Mouse (Mus musculus) olfactory bulb, adult 2 months (tissue): ENCODE data around the gene P4ha1.
"Not testable (repeated sequence)": the region's sequence is repeated elsewhere in the genome, so short reads cannot be mapped to it uniquely, and the experiment has no call there.

Source experiments
- CTCF ChIP-seq: fragments of 200-500 bp; IDR thresholded peaks from 2 replicates; pipeline ENCODE4 v1.5.1; 2012; ENCODE audit warnings: low read depth, mild to moderate bottlenecking, low read length, moderate library complexity; ENCODE audit not compliant: insufficient read depth
- POLR2A ChIP-seq: fragments of 200-500 bp; IDR thresholded peaks from 2 replicates; pipeline ENCODE4 v1.6.1; 2012; ENCODE audit warnings: mild to moderate bottlenecking, low read depth, low read length, moderate library complexity; ENCODE audit not compliant: insufficient read depth

DNA sequence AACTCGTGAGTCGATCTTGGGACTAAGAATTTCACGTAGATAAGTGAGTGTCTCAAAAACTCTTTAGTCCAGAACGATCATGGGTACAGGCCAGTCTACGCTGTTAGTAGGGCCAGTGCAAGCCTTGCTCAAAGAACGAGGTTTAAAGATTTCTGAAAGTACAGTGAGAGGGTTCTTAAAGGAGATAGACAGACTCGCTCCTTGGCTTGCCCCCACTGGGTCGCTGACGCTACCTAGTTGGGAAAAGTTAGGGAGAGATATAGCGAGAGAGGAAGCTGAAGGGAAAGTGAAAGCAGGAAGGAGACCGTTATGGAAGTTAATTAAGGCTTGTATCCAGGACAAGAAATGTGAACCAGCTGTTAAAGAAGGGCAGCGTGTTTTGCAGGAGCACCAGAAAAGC, 20.4 kb upstream of the P4ha1 start:
- TF ChIP-seq CTCF, POLR2A: not testable (repeated sequence)
